Mouse (Mus musculus): ENCODE data around the gene Tbcd. TPM values are rescaled to one million over a fixed set of nuclear protein-coding genes. Genes with fewer than 3 reads are reported as not detected.

Tbcd gene
- polyA plus RNA-seq, 1 experiment from 2014 or later = 16.5 TPM

DNA sequence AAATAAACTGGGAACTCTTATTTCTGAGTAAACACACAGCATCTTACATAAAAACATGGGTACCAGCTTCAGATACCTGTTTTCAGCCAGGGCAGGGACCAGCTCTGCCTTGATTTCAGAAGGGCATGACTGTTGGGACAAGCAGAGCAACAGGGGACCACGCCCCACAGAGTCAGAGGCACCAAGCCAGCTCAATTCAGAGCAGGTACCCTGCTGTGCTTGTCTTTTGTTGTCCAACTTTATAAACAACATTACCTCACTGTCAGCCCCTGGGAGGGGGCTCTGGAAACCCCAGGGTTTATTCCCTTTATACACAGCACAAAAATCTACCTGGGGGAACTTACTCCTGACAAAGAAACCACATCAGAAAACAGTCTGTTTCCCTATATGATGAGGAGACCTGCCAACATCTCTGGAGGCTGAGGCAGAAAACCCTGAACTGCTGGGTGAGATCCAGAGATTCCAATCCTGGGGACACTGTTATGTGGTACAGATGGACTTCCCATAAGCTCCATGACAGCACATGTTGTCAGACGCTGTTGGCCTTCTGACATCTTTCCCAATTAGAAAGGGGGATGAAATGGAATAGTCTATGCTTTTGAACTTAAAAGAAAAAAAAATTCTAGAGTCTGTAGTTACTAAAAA is 189.9 kb downstream of the Tbcd start:
- H3K9ac ChIP-seq (ENCODE audit: low read depth, low read length) = no peak overlapping the region
- peaks cover 6% of the 10 kb centered on the region for H3K36me3 ChIP-seq (ENCODE audit: control insufficient read depth, insufficient read depth, low read length)
- H3K4me3 ChIP-seq (ENCODE audit: low read depth, low read length) = no peak overlapping the region
- H3K4me1 ChIP-seq (ENCODE audit: control insufficient read depth, insufficient read depth, low read length) = no peaks in the 10 kb centered on the region
- no peaks in the 10 kb centered on the region for H3K9me3 ChIP-seq (replicated peaks; ENCODE audit: control insufficient read depth, low read length)
- no peaks in the 10 kb centered on the region for H3K27me3 ChIP-seq (ENCODE audit: control insufficient read depth, insufficient read depth, low read length)
- ATAC-seq (replicated peaks; ENCODE audit: insufficient number of reproducible peaks, low FRiP score, low TSS enrichment) = no peak
- H3K27ac ChIP-seq (ENCODE audit: low read depth, low read length) = no peak overlapping the region
- 80% methylated on average over 2 of the region's 2 CpGs for WGBS (ENCODE audit: insufficient replicate concordance)
- H3K4me2 ChIP-seq = no peak overlapping the region

DNA sequence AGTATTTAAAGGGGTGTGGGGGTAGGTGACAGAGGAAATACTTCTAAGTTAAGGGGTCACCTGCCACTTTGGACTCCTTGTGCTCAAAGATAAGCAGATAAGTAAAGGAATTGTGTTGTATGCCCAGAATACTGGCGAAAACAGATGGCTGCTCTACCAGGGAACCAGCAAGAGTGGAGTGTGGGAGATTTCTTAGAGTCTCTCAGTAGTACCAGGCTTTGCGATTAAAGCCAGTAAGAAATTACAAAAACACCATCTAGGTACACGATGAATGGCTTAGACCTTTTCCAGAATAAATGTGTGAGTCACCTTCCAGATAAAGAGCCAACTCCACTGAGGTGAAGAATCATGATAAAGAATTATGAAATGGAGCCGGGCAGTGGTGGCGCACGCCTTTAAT is 193.6 kb downstream of the Tbcd start:
- no peak overlapping the region for H3K4me3 ChIP-seq (ENCODE audit: low read depth, low read length)

DNA sequence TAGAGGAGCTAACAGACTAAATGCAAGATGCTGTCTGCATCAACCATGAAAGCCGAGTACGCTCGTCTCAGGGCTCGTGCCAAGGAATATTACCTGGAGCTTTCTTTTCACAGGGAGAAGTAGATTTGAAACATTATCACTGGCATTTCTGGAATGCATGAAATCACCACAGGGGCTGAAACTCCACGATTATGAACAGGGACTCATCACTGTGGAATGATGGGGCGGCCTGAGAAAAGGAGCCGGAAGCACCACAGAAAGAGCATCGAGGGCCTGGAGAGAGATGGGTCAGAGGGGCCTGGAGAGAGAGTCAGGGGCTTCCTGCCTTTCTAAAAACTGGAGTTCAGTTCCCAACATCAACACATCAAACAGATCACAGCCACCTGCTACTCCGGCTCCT is 195.6 kb downstream of the Tbcd start:
- no peak for ATAC-seq (replicated peaks; ENCODE audit: insufficient number of reproducible peaks, low FRiP score, low TSS enrichment)
- no peaks in the 10 kb centered on the region for H3K27me3 ChIP-seq (ENCODE audit: control insufficient read depth, insufficient read depth, low read length)
- no peak overlapping the region for H3K9ac ChIP-seq (ENCODE audit: low read depth, low read length)
- H3K27ac ChIP-seq (ENCODE audit: low read depth, low read length) = no peak overlapping the region
- WGBS (ENCODE audit: insufficient replicate concordance) = 63% methylated on average over 9 of the region's 9 CpGs
- no peak overlapping the region for H3K4me2 ChIP-seq
- H3K9me3 ChIP-seq (replicated peaks; ENCODE audit: control insufficient read depth, low read length) = no peaks in the 10 kb centered on the region
- H3K36me3 ChIP-seq (ENCODE audit: control insufficient read depth, insufficient read depth, low read length) = no peaks in the 10 kb centered on the region; the same call in 1 of the 2 replicates
- no peaks in the 10 kb centered on the region for H3K4me1 ChIP-seq (ENCODE audit: control insufficient read depth, insufficient read depth, low read length)
- H3K4me3 ChIP-seq (ENCODE audit: low read depth, low read length) = no peak overlapping the region

More for the DNA sequence above, 193.6 kb downstream of the Tbcd start:
- H3K9ac ChIP-seq (ENCODE audit: low read depth, low read length) = no peak overlapping the region
- no peak overlapping the region for H3K27ac ChIP-seq (ENCODE audit: low read depth, low read length)
- no peaks in the 10 kb centered on the region for H3K27me3 ChIP-seq (ENCODE audit: control insufficient read depth, insufficient read depth, low read length)
- H3K4me2 ChIP-seq = no peak overlapping the region
- H3K4me1 ChIP-seq (ENCODE audit: control insufficient read depth, insufficient read depth, low read length) = no peaks in the 10 kb centered on the region
- H3K9me3 ChIP-seq (replicated peaks; ENCODE audit: control insufficient read depth, low read length) = no peaks in the 10 kb centered on the region
- ATAC-seq (replicated peaks; ENCODE audit: insufficient number of reproducible peaks, low FRiP score, low TSS enrichment) = no peak
- WGBS (ENCODE audit: insufficient replicate concordance) = 83% methylated on average over 6 of the region's 6 CpGs
- no peaks in the 10 kb centered on the region; the same call in 1 of the 2 replicates for H3K36me3 ChIP-seq (ENCODE audit: control insufficient read depth, insufficient read depth, low read length)

DNA sequence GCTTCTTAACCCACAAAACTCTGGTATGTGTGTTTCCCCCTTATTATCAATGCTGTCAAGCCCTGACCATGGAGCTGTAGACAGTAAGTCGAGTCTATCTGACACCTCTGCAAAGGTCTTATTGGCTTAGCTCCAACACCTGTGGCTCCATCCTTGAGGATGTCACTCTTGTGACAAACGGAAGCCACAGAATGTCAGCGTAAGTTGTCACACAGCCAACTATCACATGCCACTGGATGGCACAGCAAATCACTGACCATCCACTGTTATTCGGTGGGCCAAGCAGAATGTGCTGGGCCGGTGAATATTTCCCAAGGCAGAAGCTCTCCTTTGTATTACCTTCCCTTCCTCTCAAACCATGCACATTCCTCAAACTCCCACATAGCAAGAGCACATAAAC is 196.4 kb downstream of the Tbcd start:
- no peak for ATAC-seq (replicated peaks; ENCODE audit: insufficient number of reproducible peaks, low FRiP score, low TSS enrichment)
- no peaks in the 10 kb centered on the region for H3K9me3 ChIP-seq (replicated peaks; ENCODE audit: control insufficient read depth, low read length)
- WGBS (ENCODE audit: insufficient replicate concordance) = 79% methylated on average over 5 of the region's 5 CpGs

DNA sequence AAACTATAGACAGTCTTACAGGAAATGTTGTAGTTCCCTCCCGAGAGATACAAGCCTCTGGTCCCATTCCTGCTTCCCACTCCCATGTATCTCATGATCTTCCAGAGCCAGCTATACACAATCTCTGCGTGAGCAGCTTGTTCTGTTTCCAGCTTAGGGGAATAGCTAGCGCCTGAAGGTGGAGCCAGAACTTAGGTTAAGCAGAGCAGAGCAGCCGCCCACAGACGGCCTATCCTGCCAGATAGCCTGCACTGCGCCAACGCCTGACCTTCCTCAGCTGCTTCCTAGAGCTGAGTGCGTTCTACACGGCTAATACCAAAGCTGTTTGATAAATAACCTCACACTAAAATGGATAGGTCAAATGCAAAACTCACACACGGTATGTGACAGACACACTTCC is 198.2 kb downstream of the Tbcd start:
- no peaks in the 10 kb centered on the region for H3K9me3 ChIP-seq (replicated peaks; ENCODE audit: control insufficient read depth, low read length)
- WGBS (ENCODE audit: insufficient replicate concordance) = 56% methylated on average over 10 of the region's 10 CpGs
- no peak overlapping the region for H3K27ac ChIP-seq (ENCODE audit: low read depth, low read length)
- H3K36me3 ChIP-seq (ENCODE audit: control insufficient read depth, insufficient read depth, low read length) = no peaks in the 10 kb centered on the region
- H3K9ac ChIP-seq (ENCODE audit: low read depth, low read length) = no peak overlapping the region
- no peaks in the 10 kb centered on the region for H3K27me3 ChIP-seq (ENCODE audit: control insufficient read depth, insufficient read depth, low read length)
- H3K4me1 ChIP-seq (ENCODE audit: control insufficient read depth, insufficient read depth, low read length) = no peaks in the 10 kb centered on the region
- H3K4me3 ChIP-seq (ENCODE audit: low read depth, low read length) = no peak overlapping the region
- H3K4me2 ChIP-seq = no peak overlapping the region
- ATAC-seq (replicated peaks; ENCODE audit: insufficient number of reproducible peaks, low FRiP score, low TSS enrichment) = no peak

More for the DNA sequence above, 196.4 kb downstream of the Tbcd start:
- Histone ChIP-seq H3K4me3 (ENCODE audit: low read depth, low read length) (no peak overlapping the region), H3K4me1 (ENCODE audit: control insufficient read depth, insufficient read depth, low read length) (no peaks in the 10 kb centered on the region), H3K27ac (ENCODE audit: low read depth, low read length) (no peak overlapping the region), H3K36me3 (ENCODE audit: control insufficient read depth, insufficient read depth, low read length) (no peaks in the 10 kb centered on the region; the same call in 1 of the 2 replicates), H3K27me3 (ENCODE audit: control insufficient read depth, insufficient read depth, low read length) (no peaks in the 10 kb centered on the region), H3K9ac (ENCODE audit: low read depth, low read length) (no peak overlapping the region), H3K4me2 (no peak overlapping the region)

DNA sequence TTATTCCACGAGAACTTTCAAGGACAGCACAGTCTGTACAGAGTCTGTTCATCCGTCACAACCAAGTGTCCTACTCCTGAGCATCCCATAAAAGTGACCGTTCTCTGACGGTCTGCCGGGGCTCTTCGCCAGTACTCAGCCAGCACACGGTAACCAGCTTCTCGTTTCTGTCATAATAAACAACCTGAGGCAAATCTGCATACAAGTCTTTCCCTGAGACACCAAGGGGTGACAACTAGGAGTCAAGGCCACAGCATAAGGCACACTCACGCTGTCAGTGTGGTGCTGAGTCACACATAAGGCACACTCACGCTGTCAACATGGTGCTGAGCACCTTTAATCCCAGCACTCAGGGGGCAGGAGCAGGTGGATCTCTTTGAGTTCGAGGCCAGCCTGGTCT is 198.9 kb downstream of the Tbcd start:
- no peaks in the 10 kb centered on the region for H3K36me3 ChIP-seq (ENCODE audit: control insufficient read depth, insufficient read depth, low read length)
- H3K4me1 ChIP-seq (ENCODE audit: control insufficient read depth, insufficient read depth, low read length) = no peaks in the 10 kb centered on the region
- H3K9ac ChIP-seq (ENCODE audit: low read depth, low read length) = no peak overlapping the region
- ATAC-seq (replicated peaks; ENCODE audit: insufficient number of reproducible peaks, low FRiP score, low TSS enrichment) = no peak
- no peak overlapping the region for H3K4me3 ChIP-seq (ENCODE audit: low read depth, low read length)
- no peaks in the 10 kb centered on the region for H3K27me3 ChIP-seq (ENCODE audit: control insufficient read depth, insufficient read depth, low read length)
- no peak overlapping the region for H3K4me2 ChIP-seq
- H3K27ac ChIP-seq (ENCODE audit: low read depth, low read length) = no peak overlapping the region
- WGBS (ENCODE audit: insufficient replicate concordance) = 89% methylated on average over 11 of the region's 11 CpGs
- no peaks in the 10 kb centered on the region for H3K9me3 ChIP-seq (replicated peaks; ENCODE audit: control insufficient read depth, low read length)

DNA sequence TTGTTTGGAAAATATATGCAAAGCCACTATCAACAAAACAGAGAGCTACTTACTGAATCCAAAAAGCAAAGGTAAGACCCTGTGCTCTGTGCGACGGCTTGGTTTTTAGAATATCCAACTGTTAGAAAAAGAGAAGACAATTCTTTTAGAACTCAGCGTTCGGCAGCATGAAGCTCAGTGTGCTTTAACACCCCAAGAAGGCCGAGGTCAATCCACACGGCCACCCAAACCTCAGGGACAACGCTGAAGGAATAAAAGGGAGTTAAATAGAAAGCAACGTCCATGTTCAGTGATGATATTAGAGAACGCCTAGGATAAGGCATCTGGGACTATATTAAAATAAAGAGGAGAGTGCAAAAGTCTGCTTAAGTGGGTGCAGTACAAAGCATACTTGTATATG is 199.8 kb downstream of the Tbcd start:
- WGBS (ENCODE audit: insufficient replicate concordance) = 86% methylated on average over 9 of the region's 9 CpGs
- Histone ChIP-seq H3K27me3 (ENCODE audit: control insufficient read depth, insufficient read depth, low read length) (no peaks in the 10 kb centered on the region), H3K4me3 (ENCODE audit: low read depth, low read length) (no peak overlapping the region), H3K4me2 (no peak overlapping the region), H3K9me3 (replicated peaks; ENCODE audit: control insufficient read depth, low read length) (no peaks in the 10 kb centered on the region), H3K36me3 (ENCODE audit: control insufficient read depth, insufficient read depth, low read length) (no peaks in the 10 kb centered on the region), H3K27ac (ENCODE audit: low read depth, low read length) (no peak overlapping the region), H3K4me1 (ENCODE audit: control insufficient read depth, insufficient read depth, low read length) (no peaks in the 10 kb centered on the region), H3K9ac (ENCODE audit: low read depth, low read length) (no peak overlapping the region)
- no peak for ATAC-seq (replicated peaks; ENCODE audit: insufficient number of reproducible peaks, low FRiP score, low TSS enrichment)

DNA sequence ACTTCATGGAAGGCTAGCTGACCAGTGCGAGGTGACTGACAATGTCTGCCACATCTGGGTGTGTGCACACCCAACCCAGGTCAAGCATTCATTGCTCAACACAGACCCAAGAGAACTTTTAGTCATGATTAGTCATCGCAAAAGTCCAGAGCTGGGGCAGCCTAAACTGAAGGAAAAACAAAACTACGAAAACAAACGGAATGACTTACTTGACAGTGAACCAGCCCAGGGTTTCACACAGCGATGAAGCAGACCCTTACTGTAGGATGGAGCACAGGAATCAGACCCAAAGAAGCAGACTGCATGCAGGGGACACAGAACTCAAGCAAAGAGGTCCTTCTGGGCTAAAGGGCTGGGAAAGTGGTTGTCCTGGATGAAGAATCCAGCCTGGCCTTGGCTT is 200.2 kb downstream of the Tbcd start:
- H3K4me3 ChIP-seq (ENCODE audit: low read depth, low read length) = no peak overlapping the region
- no peaks in the 10 kb centered on the region for H3K9me3 ChIP-seq (replicated peaks; ENCODE audit: control insufficient read depth, low read length)
- H3K4me1 ChIP-seq (ENCODE audit: control insufficient read depth, insufficient read depth, low read length) = no peaks in the 10 kb centered on the region
- H3K27ac ChIP-seq (ENCODE audit: low read depth, low read length) = no peak overlapping the region
- 94% methylated on average over 5 of the region's 5 CpGs for WGBS (ENCODE audit: insufficient replicate concordance)
- H3K9ac ChIP-seq (ENCODE audit: low read depth, low read length) = no peak overlapping the region
- H3K4me2 ChIP-seq = no peak overlapping the region
- ATAC-seq (replicated peaks; ENCODE audit: insufficient number of reproducible peaks, low FRiP score, low TSS enrichment) = no peak
- H3K27me3 ChIP-seq (ENCODE audit: control insufficient read depth, insufficient read depth, low read length) = no peaks in the 10 kb centered on the region
- H3K36me3 ChIP-seq (ENCODE audit: control insufficient read depth, insufficient read depth, low read length) = no peaks in the 10 kb centered on the region

DNA sequence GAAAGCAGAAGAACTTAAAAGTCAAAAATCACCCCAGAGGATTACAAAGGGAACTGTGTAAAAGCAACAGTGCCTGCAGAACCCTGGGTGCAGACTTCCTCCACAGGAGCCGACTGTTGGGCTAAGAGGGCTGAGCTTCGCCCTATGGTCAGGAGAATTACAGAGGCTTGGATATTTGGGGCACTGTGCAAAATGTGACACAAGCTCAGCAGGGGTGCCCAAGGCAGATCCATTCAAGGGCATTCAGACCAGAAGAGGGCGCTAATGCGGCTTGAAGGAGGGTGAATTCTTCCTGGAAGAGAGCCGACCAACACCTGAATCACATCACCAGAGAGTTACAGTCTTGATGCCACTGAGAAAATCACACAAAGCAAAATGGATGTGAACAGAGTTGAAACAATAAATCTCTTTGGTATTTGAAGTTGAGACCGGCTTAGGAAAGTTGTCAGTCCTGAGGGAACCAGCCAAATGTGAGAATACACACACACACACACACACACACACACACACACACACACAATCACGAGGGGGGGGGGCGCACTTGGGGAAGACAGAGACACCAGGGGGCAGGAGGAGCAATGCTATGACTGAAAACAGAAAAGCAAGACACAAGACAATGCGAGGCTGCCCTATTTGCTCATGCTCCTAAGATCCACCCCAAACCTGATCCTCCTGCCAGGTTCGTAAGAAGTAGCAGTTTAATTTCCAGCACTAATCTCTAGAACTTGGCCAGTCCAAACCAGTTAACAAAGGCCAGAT is 201.0 kb downstream of the Tbcd start:
- Histone ChIP-seq H3K27me3 (ENCODE audit: control insufficient read depth, insufficient read depth, low read length) (no peaks in the 10 kb centered on the region), H3K36me3 (ENCODE audit: control insufficient read depth, insufficient read depth, low read length) (no peaks in the 10 kb centered on the region), H3K4me3 (ENCODE audit: low read depth, low read length) (no peak overlapping the region), H3K27ac (ENCODE audit: low read depth, low read length) (no peak overlapping the region), H3K4me2 (no peak overlapping the region), H3K4me1 (ENCODE audit: control insufficient read depth, insufficient read depth, low read length) (no peaks in the 10 kb centered on the region), H3K9ac (ENCODE audit: low read depth, low read length) (no peak overlapping the region), H3K9me3 (replicated peaks; ENCODE audit: control insufficient read depth, low read length) (no peaks in the 10 kb centered on the region)
- ATAC-seq (replicated peaks; ENCODE audit: insufficient number of reproducible peaks, low FRiP score, low TSS enrichment) = no peak
- 61% methylated on average over 10 of the region's 10 CpGs for WGBS (ENCODE audit: insufficient replicate concordance)
